Mouse (Mus musculus): ENCODE results near the gene Mindy4. TPM values are rescaled to one million over a fixed set of nuclear protein-coding genes. Genes with fewer than 3 reads are reported as not detected.
A peak's percentile ranks its signal among the peaks of the same experiment; 100 is the strongest.

The Mindy4 gene
- polyA plus RNA-seq, 1 experiment from 2014 or later, result 9.2 TPM

- H3K4me3 ChIP-seq (ENCODE audit: low read depth, low read length), result no peak overlapping the region
- H3K27me3 ChIP-seq (ENCODE audit: control insufficient read depth, insufficient read depth, low read length), result no peaks in the 10 kb centered on the region
- no peaks in the 10 kb centered on the region for H3K9me3 ChIP-seq (replicated peaks; ENCODE audit: control insufficient read depth, low read length)
- no peak overlapping the region for H3K9ac ChIP-seq (ENCODE audit: low read depth, low read length)
- no peak overlapping the region for H3K27ac ChIP-seq (ENCODE audit: low read depth, low read length)
- ATAC-seq (replicated peaks; ENCODE audit: insufficient number of reproducible peaks, low FRiP score, low TSS enrichment), result no peak
- H3K4me1 ChIP-seq (ENCODE audit: control insufficient read depth, insufficient read depth, low read length), result no peaks in the 10 kb centered on the region
- no peak overlapping the region for H3K4me2 ChIP-seq
- no peaks in the 10 kb centered on the region for H3K36me3 ChIP-seq (ENCODE audit: control insufficient read depth, insufficient read depth, low read length)
These were observed 13.8 kb upstream of the Mindy4 start for GRCm38 (mm10) chr6:55189406-55189805.

GRCm38 (mm10) chr6:55191537-55191936 is 11.6 kb upstream of the Mindy4 start:
- Histone ChIP-seq H3K9me3 (replicated peaks; ENCODE audit: control insufficient read depth, low read length) (0 out of 2 replicates have a peak, but pooled peaks cover 2% of the 10 kb centered on the region), H3K27ac (ENCODE audit: low read depth, low read length) (no peak overlapping the region), H3K4me3 (ENCODE audit: low read depth, low read length) (no peak overlapping the region), H3K4me1 (ENCODE audit: control insufficient read depth, insufficient read depth, low read length) (no peaks in the 10 kb centered on the region), H3K9ac (ENCODE audit: low read depth, low read length) (no peak overlapping the region), H3K27me3 (ENCODE audit: control insufficient read depth, insufficient read depth, low read length) (no peaks in the 10 kb centered on the region), H3K36me3 (ENCODE audit: control insufficient read depth, insufficient read depth, low read length) (no peaks in the 10 kb centered on the region), H3K4me2 (no peak overlapping the region)
- ATAC-seq (replicated peaks; ENCODE audit: insufficient number of reproducible peaks, low FRiP score, low TSS enrichment), result no peak
- WGBS (ENCODE audit: insufficient replicate concordance), result 44% methylated on average over 4 of the region's 4 CpGs

GRCm38 (mm10) chr6:55193171-55193570 is 10.0 kb upstream of the Mindy4 start:
- H3K27me3 ChIP-seq (ENCODE audit: control insufficient read depth, insufficient read depth, low read length), result no peaks in the 10 kb centered on the region
- H3K4me3 ChIP-seq (ENCODE audit: low read depth, low read length), result no peak overlapping the region
- 0 out of 2 replicates have a peak, but pooled peaks cover 2% of the 10 kb centered on the region for H3K9me3 ChIP-seq (replicated peaks; ENCODE audit: control insufficient read depth, low read length)
- H3K9ac ChIP-seq (ENCODE audit: low read depth, low read length), result no peak overlapping the region
- H3K4me2 ChIP-seq, result no peak overlapping the region
- WGBS (ENCODE audit: insufficient replicate concordance), result 84% methylated on average over 3 of the region's 3 CpGs
- H3K27ac ChIP-seq (ENCODE audit: low read depth, low read length), result no peak overlapping the region
- ATAC-seq (replicated peaks; ENCODE audit: insufficient number of reproducible peaks, low FRiP score, low TSS enrichment), result no peak
- H3K4me1 ChIP-seq (ENCODE audit: control insufficient read depth, insufficient read depth, low read length), result no peaks in the 10 kb centered on the region
- H3K36me3 ChIP-seq (ENCODE audit: control insufficient read depth, insufficient read depth, low read length), result no peaks in the 10 kb centered on the region

- Histone ChIP-seq H3K4me1 (ENCODE audit: control insufficient read depth, insufficient read depth, low read length) (peaks cover 2% of the 10 kb centered on the region; the same call in 1 of the 2 replicates), H3K9ac (ENCODE audit: low read depth, low read length) (no peak overlapping the region), H3K36me3 (ENCODE audit: control insufficient read depth, insufficient read depth, low read length) (no peaks in the 10 kb centered on the region), H3K4me2 (no peak overlapping the region), H3K4me3 (ENCODE audit: low read depth, low read length) (no peak overlapping the region), H3K9me3 (replicated peaks; ENCODE audit: control insufficient read depth, low read length) (0 out of 2 replicates have a peak, but pooled peaks cover 2% of the 10 kb centered on the region), H3K27ac (ENCODE audit: low read depth, low read length) (no peak overlapping the region), H3K27me3 (ENCODE audit: control insufficient read depth, insufficient read depth, low read length) (no peaks in the 10 kb centered on the region)
- no peak for ATAC-seq (replicated peaks; ENCODE audit: insufficient number of reproducible peaks, low FRiP score, low TSS enrichment)
- WGBS (ENCODE audit: insufficient replicate concordance), result 76% methylated on average over 3 of the region's 3 CpGs
These were observed 4.1 kb upstream of the Mindy4 start for GRCm38 (mm10) chr6:55199047-55199446.

- no peak for ATAC-seq (replicated peaks; ENCODE audit: insufficient number of reproducible peaks, low FRiP score, low TSS enrichment)
- peak overlapping the region; percentile 62 for H3K9ac ChIP-seq (ENCODE audit: low read depth, low read length)
- H3K27me3 ChIP-seq (ENCODE audit: control insufficient read depth, insufficient read depth, low read length), result no peaks in the 10 kb centered on the region
- peak overlapping the region; percentile 55 for H3K4me3 ChIP-seq (ENCODE audit: low read depth, low read length)
- H3K36me3 ChIP-seq (ENCODE audit: control insufficient read depth, insufficient read depth, low read length), result no peaks in the 10 kb centered on the region
- 80% methylated on average over 3 of the region's 3 CpGs for WGBS (ENCODE audit: insufficient replicate concordance)
- peak overlapping the region; percentile 59 for H3K27ac ChIP-seq (ENCODE audit: low read depth, low read length)
- H3K4me2 ChIP-seq, result peak overlapping the region; percentile 70
- H3K4me1 ChIP-seq (ENCODE audit: control insufficient read depth, insufficient read depth, low read length), result peaks cover 5% of the 10 kb centered on the region; the same call in 1 of the 2 replicates
- no peaks in the 10 kb centered on the region for H3K9me3 ChIP-seq (replicated peaks; ENCODE audit: control insufficient read depth, low read length)
These were observed 748 bp downstream of the Mindy4 start for GRCm38 (mm10) chr6:55203931-55204330.

GRCm38 (mm10) chr6:55207786-55208185 is 4.6 kb downstream of the Mindy4 start:
- Histone ChIP-seq H3K9me3 (replicated peaks; ENCODE audit: control insufficient read depth, low read length) (no peaks in the 10 kb centered on the region), H3K27ac (ENCODE audit: low read depth, low read length) (no peak overlapping the region), H3K36me3 (ENCODE audit: control insufficient read depth, insufficient read depth, low read length) (no peaks in the 10 kb centered on the region), H3K4me3 (ENCODE audit: low read depth, low read length) (no peak overlapping the region), H3K4me2 (no peak overlapping the region), H3K27me3 (ENCODE audit: control insufficient read depth, insufficient read depth, low read length) (no peaks in the 10 kb centered on the region), H3K4me1 (ENCODE audit: control insufficient read depth, insufficient read depth, low read length) (peaks cover 7% of the 10 kb centered on the region), H3K9ac (ENCODE audit: low read depth, low read length) (no peak overlapping the region)
- ATAC-seq (replicated peaks; ENCODE audit: insufficient number of reproducible peaks, low FRiP score, low TSS enrichment), result no peak
- WGBS (ENCODE audit: insufficient replicate concordance), result 75% methylated on average over 8 of the region's 8 CpGs

- H3K9me3 ChIP-seq (replicated peaks; ENCODE audit: control insufficient read depth, low read length), result no peaks in the 10 kb centered on the region
- no peak overlapping the region for H3K4me2 ChIP-seq
- 65% methylated on average over 15 of the region's 15 CpGs for WGBS (ENCODE audit: insufficient replicate concordance)
- ATAC-seq (replicated peaks; ENCODE audit: insufficient number of reproducible peaks, low FRiP score, low TSS enrichment), result no peak
- no peak overlapping the region for H3K9ac ChIP-seq (ENCODE audit: low read depth, low read length)
- peak overlapping the region; percentile 2; the same call in 1 of the 2 replicates for H3K27ac ChIP-seq (ENCODE audit: low read depth, low read length)
- H3K27me3 ChIP-seq (ENCODE audit: control insufficient read depth, insufficient read depth, low read length), result no peaks in the 10 kb centered on the region
- peaks cover 5% of the 10 kb centered on the region for H3K4me1 ChIP-seq (ENCODE audit: control insufficient read depth, insufficient read depth, low read length)
- H3K4me3 ChIP-seq (ENCODE audit: low read depth, low read length), result no peak overlapping the region
- no peaks in the 10 kb centered on the region for H3K36me3 ChIP-seq (ENCODE audit: control insufficient read depth, insufficient read depth, low read length)
These were observed 7.5 kb downstream of the Mindy4 start for GRCm38 (mm10) chr6:55210423-55211365.

GRCm38 (mm10) chr6:55214541-55214940 is 11.4 kb downstream of the Mindy4 start:
- Histone ChIP-seq H3K27me3 (ENCODE audit: control insufficient read depth, insufficient read depth, low read length) (no peaks in the 10 kb centered on the region), H3K4me1 (ENCODE audit: control insufficient read depth, insufficient read depth, low read length) (peaks cover 2% of the 10 kb centered on the region; the same call in 1 of the 2 replicates), H3K9ac (ENCODE audit: low read depth, low read length) (no peak overlapping the region), H3K36me3 (ENCODE audit: control insufficient read depth, insufficient read depth, low read length) (no peaks in the 10 kb centered on the region), H3K4me3 (ENCODE audit: low read depth, low read length) (no peak overlapping the region), H3K9me3 (replicated peaks; ENCODE audit: control insufficient read depth, low read length) (no peaks in the 10 kb centered on the region), H3K27ac (ENCODE audit: low read depth, low read length) (no peak overlapping the region), H3K4me2 (no peak overlapping the region)
- 40% methylated on average over 3 of the region's 3 CpGs for whole genome bisulfite sequencing (ENCODE audit: insufficient replicate concordance)
- ATAC-seq (replicated peaks; ENCODE audit: insufficient number of reproducible peaks, low FRiP score, low TSS enrichment), result no peak

Data from heart, embryonic 11.5 days (tissue).